Mouse (Mus musculus): ENCODE results near the gene Slmap. TPM values are rescaled to one million over a fixed set of nuclear protein-coding genes. Genes with fewer than 3 reads are reported as not detected.

Slmap gene
- polyA plus RNA-seq, 1 experiment from 2014 or later = 161 TPM

DNA sequence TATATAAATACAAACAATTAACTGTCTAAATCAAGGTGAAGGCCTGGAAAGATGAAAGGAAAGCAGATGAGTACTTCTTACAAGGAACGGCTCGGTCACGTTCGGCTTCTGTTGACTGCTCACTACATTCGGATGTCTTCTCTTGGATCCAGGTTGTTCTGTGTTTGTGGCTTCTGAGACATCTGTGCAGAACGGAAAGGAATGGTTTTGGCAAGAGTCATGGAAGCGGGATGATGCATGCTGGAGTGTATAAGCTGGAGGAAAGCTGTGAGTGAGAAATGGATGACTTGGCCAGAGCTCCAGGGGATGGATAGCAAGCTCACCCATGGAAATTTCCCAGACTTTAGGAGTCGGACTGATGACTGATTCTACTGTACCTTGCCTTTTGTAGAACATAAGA, 16.0 kb upstream of the Slmap start:
- Histone ChIP-seq H3K4me2 (ENCODE audit: low read length) (no peak overlapping the region), H3K36me3 (ENCODE audit: control insufficient read depth, insufficient read depth, low read length) (no peaks in the 10 kb centered on the region), H3K4me3 (ENCODE audit: control insufficient read depth in 1 of 2, insufficient read depth in 1 of 2, low read depth in 1 of 2, low read length in 2 of 2) (no peak overlapping the region), H3K27me3 (ENCODE audit: control insufficient read depth, insufficient read depth, low read length) (no peaks in the 10 kb centered on the region), H3K4me1 (ENCODE audit: control insufficient read depth in 2 of 2, insufficient read depth in 2 of 2, low read length in 2 of 2) (no peaks in the 10 kb centered on the region), H3K9ac (ENCODE audit: low read length) (no peak overlapping the region), H3K27ac (replicated peaks in 1 of 2; ENCODE audit: control insufficient read depth in 1 of 2, insufficient read depth in 1 of 2, low read depth in 2 of 2, low read length in 2 of 2) (no peak overlapping the region), H3K9me3 (ENCODE audit: control insufficient read depth, low read length) (no peaks in the 10 kb centered on the region)
- WGBS = 91% methylated on average over 8 of the region's 8 CpGs
- ATAC-seq (ENCODE audit: insufficient number of reproducible peaks, insufficient read depth, low FRiP score, low read depth) = no peak

DNA sequence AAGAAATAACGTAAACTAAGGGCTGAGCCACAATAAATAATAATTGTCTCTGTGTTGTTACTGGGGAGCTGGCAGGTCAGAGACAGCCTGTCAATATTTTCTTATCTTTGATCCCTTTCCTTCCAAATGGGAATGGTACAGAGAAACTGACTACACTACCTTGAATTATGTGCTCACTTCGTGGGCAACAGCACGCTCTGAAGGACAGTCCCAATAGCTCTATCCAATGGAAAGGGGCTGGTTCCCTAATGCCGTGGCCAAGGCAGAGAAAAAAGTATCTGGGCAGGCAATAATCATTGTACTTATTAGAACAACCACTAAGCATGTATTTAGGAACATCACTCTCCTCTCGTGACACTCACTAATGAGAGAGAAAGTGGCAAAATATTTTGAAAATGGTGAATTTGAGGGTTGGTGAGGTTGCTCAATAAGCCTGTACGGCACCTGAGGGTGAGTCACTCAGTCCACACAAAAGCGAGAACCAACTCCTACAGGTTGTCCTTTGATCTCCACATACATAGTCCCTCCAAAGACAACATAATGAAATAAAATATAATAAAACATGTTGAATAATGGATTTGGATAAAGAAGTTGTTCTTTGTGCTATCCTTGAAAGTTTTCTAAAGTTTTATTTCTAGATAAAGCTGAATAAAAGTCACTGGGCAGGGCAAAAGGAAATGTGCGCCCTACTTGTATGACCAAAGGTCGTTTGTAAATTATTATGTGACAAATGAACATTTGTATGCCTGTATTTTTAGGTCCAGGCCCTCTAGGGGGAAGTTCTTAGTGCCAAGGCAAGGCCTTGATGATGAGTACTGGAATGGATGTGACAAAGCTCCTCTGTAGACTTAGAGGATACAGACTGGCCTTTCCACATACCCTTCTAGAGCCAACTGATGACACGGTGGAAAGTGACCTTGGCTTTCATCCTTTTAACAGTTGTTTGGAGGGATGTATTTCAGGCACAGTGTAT, 13.1 kb upstream of the Slmap start:
- 77% methylated on average over 10 of the region's 10 CpGs for WGBS
- no peaks in the 10 kb centered on the region for H3K9me3 ChIP-seq (ENCODE audit: control insufficient read depth, low read length)
- no peak overlapping the region for H3K9ac ChIP-seq (ENCODE audit: low read length)
- H3K4me2 ChIP-seq (ENCODE audit: low read length) = no peak overlapping the region
- H3K36me3 ChIP-seq (ENCODE audit: control insufficient read depth, insufficient read depth, low read length) = no peaks in the 10 kb centered on the region
- H3K27me3 ChIP-seq (ENCODE audit: control insufficient read depth, insufficient read depth, low read length) = no peaks in the 10 kb centered on the region
- no peak overlapping the region for H3K4me3 ChIP-seq (ENCODE audit: control insufficient read depth in 1 of 2, insufficient read depth in 1 of 2, low read depth in 1 of 2, low read length in 2 of 2)
- no peak overlapping the region for H3K27ac ChIP-seq (replicated peaks in 1 of 2; ENCODE audit: control insufficient read depth in 1 of 2, insufficient read depth in 1 of 2, low read depth in 2 of 2, low read length in 2 of 2)
- ATAC-seq (ENCODE audit: insufficient number of reproducible peaks, insufficient read depth, low FRiP score, low read depth) = no peak
- H3K4me1 ChIP-seq (ENCODE audit: control insufficient read depth in 2 of 2, insufficient read depth in 2 of 2, low read length in 2 of 2) = no peaks in the 10 kb centered on the region

- H3K27me3 ChIP-seq (ENCODE audit: control insufficient read depth, insufficient read depth, low read length) = no peaks in the 10 kb centered on the region
- H3K9me3 ChIP-seq (ENCODE audit: control insufficient read depth, low read length) = no peaks in the 10 kb centered on the region
- 0 out of 4 replicates have a peak, but pooled peaks cover 0 to 3% of the 10 kb centered on the region in 2 experiments for H3K4me1 ChIP-seq (ENCODE audit: control insufficient read depth in 2 of 2, insufficient read depth in 2 of 2, low read length in 2 of 2)
- H3K4me2 ChIP-seq (ENCODE audit: low read length) = no peak overlapping the region
- 85% methylated on average over 1 of the region's 1 CpGs for WGBS
- no peak for ATAC-seq (ENCODE audit: insufficient number of reproducible peaks, insufficient read depth, low FRiP score, low read depth)
- no peak overlapping the region for H3K27ac ChIP-seq (replicated peaks in 1 of 2; ENCODE audit: control insufficient read depth in 1 of 2, insufficient read depth in 1 of 2, low read depth in 2 of 2, low read length in 2 of 2)
- H3K4me3 ChIP-seq (ENCODE audit: control insufficient read depth in 1 of 2, insufficient read depth in 1 of 2, low read depth in 1 of 2, low read length in 2 of 2) = no peak overlapping the region
- no peaks in the 10 kb centered on the region for H3K36me3 ChIP-seq (ENCODE audit: control insufficient read depth, insufficient read depth, low read length)
- H3K9ac ChIP-seq (ENCODE audit: low read length) = no peak overlapping the region
These were observed 7.4 kb upstream of the Slmap start for GRCm38 (mm10) chr14:26542136-26542535.

GRCm38 (mm10) chr14:26540577-26540976, 5.8 kb upstream of the Slmap start:
- no peaks in the 10 kb centered on the region for H3K36me3 ChIP-seq (ENCODE audit: control insufficient read depth, insufficient read depth, low read length)
- no peak overlapping the region for H3K9ac ChIP-seq (ENCODE audit: low read length)
- no peaks in the 10 kb centered on the region for H3K9me3 ChIP-seq (ENCODE audit: control insufficient read depth, low read length)
- no peak overlapping the region for H3K4me3 ChIP-seq (ENCODE audit: control insufficient read depth in 1 of 2, insufficient read depth in 1 of 2, low read depth in 1 of 2, low read length in 2 of 2)
- WGBS = 67% methylated on average over 1 of the region's 1 CpGs
- no peak overlapping the region for H3K27ac ChIP-seq (replicated peaks in 1 of 2; ENCODE audit: control insufficient read depth in 1 of 2, insufficient read depth in 1 of 2, low read depth in 2 of 2, low read length in 2 of 2)
- ATAC-seq (ENCODE audit: insufficient number of reproducible peaks, insufficient read depth, low FRiP score, low read depth) = no peak
- no peaks in the 10 kb centered on the region for H3K27me3 ChIP-seq (ENCODE audit: control insufficient read depth, insufficient read depth, low read length)
- H3K4me2 ChIP-seq (ENCODE audit: low read length) = no peak overlapping the region
- H3K4me1 ChIP-seq (ENCODE audit: control insufficient read depth in 2 of 2, insufficient read depth in 2 of 2, low read length in 2 of 2) = 0 out of 4 replicates have a peak, but pooled peaks cover 0 to 3% of the 10 kb centered on the region in 2 experiments

GRCm38 (mm10) chr14:26539241-26539640, 4.5 kb upstream of the Slmap start:
- no peak overlapping the region for H3K27ac ChIP-seq (replicated peaks in 1 of 2; ENCODE audit: control insufficient read depth in 1 of 2, insufficient read depth in 1 of 2, low read depth in 2 of 2, low read length in 2 of 2)
- 87% methylated on average over 4 of the region's 4 CpGs for WGBS
- 0 out of 4 replicates have a peak, but pooled peaks cover 0 to 3% of the 10 kb centered on the region in 2 experiments for H3K4me1 ChIP-seq (ENCODE audit: control insufficient read depth in 2 of 2, insufficient read depth in 2 of 2, low read length in 2 of 2)
- ATAC-seq (ENCODE audit: insufficient number of reproducible peaks, insufficient read depth, low FRiP score, low read depth) = no peak
- H3K4me2 ChIP-seq (ENCODE audit: low read length) = no peak overlapping the region
- H3K27me3 ChIP-seq (ENCODE audit: control insufficient read depth, insufficient read depth, low read length) = no peaks in the 10 kb centered on the region
- H3K36me3 ChIP-seq (ENCODE audit: control insufficient read depth, insufficient read depth, low read length) = no peaks in the 10 kb centered on the region
- no peak overlapping the region for H3K9ac ChIP-seq (ENCODE audit: low read length)
- no peak overlapping the region for H3K4me3 ChIP-seq (ENCODE audit: control insufficient read depth in 1 of 2, insufficient read depth in 1 of 2, low read depth in 1 of 2, low read length in 2 of 2)
- H3K9me3 ChIP-seq (ENCODE audit: control insufficient read depth, low read length) = no peaks in the 10 kb centered on the region

- peak overlapping the region; percentile 91 for H3K4me2 ChIP-seq (ENCODE audit: low read length)
- peak overlapping the region; percentile 92 to 94 for H3K4me3 ChIP-seq (ENCODE audit: control insufficient read depth in 1 of 2, insufficient read depth in 1 of 2, low read depth in 1 of 2, low read length in 2 of 2)
- no peaks in the 10 kb centered on the region for H3K9me3 ChIP-seq (ENCODE audit: control insufficient read depth, low read length)
- WGBS = under 1% methylated on average over 86 of the region's 92 CpGs
- H3K27ac ChIP-seq (replicated peaks in 1 of 2; ENCODE audit: control insufficient read depth in 1 of 2, insufficient read depth in 1 of 2, low read depth in 2 of 2, low read length in 2 of 2) = peak overlapping the region; percentile 55 to 85
- H3K36me3 ChIP-seq (ENCODE audit: control insufficient read depth, insufficient read depth, low read length) = peaks cover 6% of the 10 kb centered on the region; the same call in 1 of the 2 replicates
- peak overlapping the region; percentile 90 for H3K9ac ChIP-seq (ENCODE audit: low read length)
- ATAC-seq (ENCODE audit: insufficient number of reproducible peaks, insufficient read depth, low FRiP score, low read depth) = peak; percentile 86
- no peaks in the 10 kb centered on the region for H3K27me3 ChIP-seq (ENCODE audit: control insufficient read depth, insufficient read depth, low read length)
- peaks cover 6 to 27% of the 10 kb centered on the region in 2 experiments for H3K4me1 ChIP-seq (ENCODE audit: control insufficient read depth in 2 of 2, insufficient read depth in 2 of 2, low read length in 2 of 2)
These were observed 642 bp downstream of the Slmap start for GRCm38 (mm10) chr14:26533821-26534756.

- H3K9me3 ChIP-seq (ENCODE audit: control insufficient read depth, low read length) = no peaks in the 10 kb centered on the region
- peaks cover 6 to 27% of the 10 kb centered on the region in 2 experiments for H3K4me1 ChIP-seq (ENCODE audit: control insufficient read depth in 2 of 2, insufficient read depth in 2 of 2, low read length in 2 of 2)
- 12% methylated on average over 19 of the region's 19 CpGs for WGBS
- H3K27me3 ChIP-seq (ENCODE audit: control insufficient read depth, insufficient read depth, low read length) = no peaks in the 10 kb centered on the region
- H3K4me3 ChIP-seq (ENCODE audit: control insufficient read depth in 1 of 2, insufficient read depth in 1 of 2, low read depth in 1 of 2, low read length in 2 of 2) = peak overlapping the region; percentile 92 to 94
- peak overlapping the region; percentile 90 for H3K9ac ChIP-seq (ENCODE audit: low read length)
- peaks cover 6% of the 10 kb centered on the region; the same call in 1 of the 2 replicates for H3K36me3 ChIP-seq (ENCODE audit: control insufficient read depth, insufficient read depth, low read length)
- H3K4me2 ChIP-seq (ENCODE audit: low read length) = peak overlapping the region; percentile 91
- H3K27ac ChIP-seq (replicated peaks in 1 of 2; ENCODE audit: control insufficient read depth in 1 of 2, insufficient read depth in 1 of 2, low read depth in 2 of 2, low read length in 2 of 2) = no peak overlapping the region
- ATAC-seq (ENCODE audit: insufficient number of reproducible peaks, insufficient read depth, low FRiP score, low read depth) = no peak
These were observed 1.5 kb downstream of the Slmap start for GRCm38 (mm10) chr14:26533267-26533666.

All from heart, embryonic 14.5 days (tissue).